Mouse (Mus musculus) embryo, embryonic 11 days (tissue): ENCODE measurements at regions not wholly inside any gene's neighbourhood (a gene's known extent, or its start where the extent isn't known, plus 50 kb on each side); places are given as distances from the start of the nearest gene placed in this dataset.
A peak's percentile ranks its signal among the peaks of the same experiment; 100 is the strongest.
"Not testable (repeated sequence)": the region's sequence is repeated elsewhere in the genome, so short reads cannot be mapped to it uniquely, and the experiment has no call there.

Source experiments
- DNase-seq: peaks from one replicate; pipeline ENCODE4 v3.0.0-alpha.2; 2015

DNA sequence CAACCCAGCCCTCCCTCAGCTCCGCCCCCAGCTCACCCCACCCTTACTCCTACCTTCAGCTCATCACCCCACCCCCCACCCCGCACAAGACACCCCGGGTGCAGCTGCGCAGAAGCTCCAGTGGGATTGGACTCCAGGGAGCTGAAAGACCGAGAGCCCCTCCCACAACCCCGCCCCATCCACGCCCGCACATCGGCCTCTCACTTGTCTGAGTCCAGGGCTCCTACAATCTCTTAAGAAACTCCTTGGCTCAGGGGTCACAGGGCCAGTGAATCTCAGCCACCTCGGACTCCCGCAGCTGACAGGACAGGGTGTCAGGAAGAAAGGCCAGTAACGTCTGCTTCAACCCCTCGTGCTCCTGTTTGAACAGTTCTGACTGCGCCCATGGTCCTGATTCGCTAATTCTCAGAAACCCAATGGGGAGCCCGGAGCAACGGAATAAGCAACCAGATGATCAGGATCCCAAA, 120.7 kb downstream of the Map1s start:
- DNase-seq = peak; percentile 53

DNA sequence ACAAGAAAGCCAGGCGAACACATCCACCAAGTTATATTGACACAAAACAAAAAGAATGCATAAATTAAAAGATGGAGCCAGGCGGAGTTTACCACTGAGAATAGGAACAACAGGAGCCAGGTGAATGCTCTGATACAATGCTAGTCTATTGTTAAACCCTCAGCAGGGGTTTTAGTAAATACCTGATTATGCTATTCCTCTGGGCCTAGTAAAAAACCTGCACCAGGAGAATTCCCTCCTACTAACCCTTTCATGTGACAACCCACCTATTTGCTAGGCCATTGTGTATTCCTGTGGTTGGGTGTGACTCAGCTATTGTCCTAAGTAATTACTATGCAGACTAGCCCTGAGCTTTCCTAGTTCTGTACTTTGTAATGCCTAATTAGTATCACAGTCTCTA, 122.8 kb downstream of the Map1s start:
- DNase-seq = not testable (repeated sequence)
